Mouse (Mus musculus) ES-Bruce4 (cell line): ENCODE measurements around the gene Snai1. TPM values are rescaled to one million over a fixed set of nuclear protein-coding genes. Genes with fewer than 3 reads are reported as not detected.

Source experiments
- H3K27ac ChIP-seq: 2 replicates; pipeline ENCODE4 v1.5.1; 2012; ENCODE audit warnings: low read length, inconsistent platforms; ENCODE audit not compliant: insufficient read depth
- H3K27me3 ChIP-seq: 2 replicates; pipeline ENCODE4 v1.6.1; 2012; ENCODE audit warnings: mild to moderate bottlenecking, low read length, inconsistent platforms; ENCODE audit not compliant: control insufficient read depth, poor library complexity, insufficient read depth, severe bottlenecking
- H3K36me3 ChIP-seq: 2 replicates; pipeline ENCODE4 v1.6.1; 2012; ENCODE audit warnings: inconsistent platforms, mild to moderate bottlenecking, low read length, moderate library complexity; ENCODE audit not compliant: control insufficient read depth, poor library complexity, insufficient read depth, severe bottlenecking
- H3K4me1 ChIP-seq: one replicate; pipeline ENCODE4 v1.8.1; 2011; ENCODE audit warnings: low read length; ENCODE audit not compliant: control insufficient read depth, insufficient read depth
- H3K4me3 ChIP-seq: 2 replicates; pipeline ENCODE4 v1.5.1; 2011; ENCODE audit warnings: low read depth, mild to moderate bottlenecking, low read length
- H3K9ac ChIP-seq: 2 replicates; pipeline ENCODE4 v1.6.1; 2012; ENCODE audit warnings: low read depth, mild to moderate bottlenecking, inconsistent platforms; ENCODE audit not compliant: poor library complexity, severe bottlenecking
- H3K9me3 ChIP-seq: replicated peaks from 2 replicates; pipeline ENCODE4 v1.6.1; 2012; ENCODE audit warnings: mild to moderate bottlenecking, low read length, inconsistent platforms; ENCODE audit not compliant: control insufficient read depth, poor library complexity, insufficient read depth, severe bottlenecking
- CTCF ChIP-seq: IDR thresholded peaks from one replicate; pipeline ENCODE4 v1.8.1; 2011; ENCODE audit warnings: low read depth, low read length
- EP300 ChIP-seq: IDR thresholded peaks from 2 replicates; pipeline ENCODE4 v1.6.1; 2011; ENCODE audit warnings: low read depth, low read length; ENCODE audit not compliant: insufficient read depth
- POLR2A ChIP-seq: IDR thresholded peaks from one replicate; pipeline ENCODE4 v1.8.1; 2011; ENCODE audit warnings: low read length; ENCODE audit not compliant: insufficient read depth
- polyA plus RNA-seq: library from polyadenylated mRNA; stranded (reverse); fragments of >200 nt; gene quantifications from 2 replicates; pipeline ENCODE4 v1.2.4, GENCODE M21; 2011; ENCODE audit warnings: low read depth; ENCODE audit not compliant: missing spikeins, insufficient read depth, insufficient read length

The Snai1 gene
- polyA plus RNA-seq, 1 experiment, result 5.9 TPM

- no peak for TF ChIP-seq EP300
- TF ChIP-seq CTCF, result no peak
- no peaks in the 10 kb centered on the region for H3K27me3 ChIP-seq
- H3K27ac ChIP-seq, result no peak overlapping the region
- H3K36me3 ChIP-seq, result peaks cover 33% of the 10 kb centered on the region
- H3K9ac ChIP-seq, result no peak overlapping the region
- peaks cover 1% of the 10 kb centered on the region for H3K4me1 ChIP-seq
- H3K9me3 ChIP-seq, result no peaks in the 10 kb centered on the region
- no peak overlapping the region for H3K4me3 ChIP-seq
Measured at GRCm38 (mm10) chr2:167514641-167515040, 23.4 kb upstream of the Snai1 start.

GRCm38 (mm10) chr2:167515688-167516087 lies 22.3 kb upstream of the Snai1 start:
- Histone ChIP-seq H3K4me1 (peaks cover 1% of the 10 kb centered on the region), H3K27me3 (no peaks in the 10 kb centered on the region), H3K4me3 (no peak overlapping the region), H3K27ac (no peak overlapping the region), H3K9me3 (no peaks in the 10 kb centered on the region), H3K9ac (no peak overlapping the region), H3K36me3 (peaks cover 33% of the 10 kb centered on the region)
- TF ChIP-seq CTCF (no peak), POLR2A (no peak), EP300 (no peak)

GRCm38 (mm10) chr2:167519606-167520252 lies 18.3 kb upstream of the Snai1 start:
- Histone ChIP-seq H3K27ac (no peak overlapping the region), H3K27me3 (no peaks in the 10 kb centered on the region), H3K36me3 (peaks cover 6% of the 10 kb centered on the region), H3K4me1 (peaks cover 1% of the 10 kb centered on the region), H3K9me3 (no peaks in the 10 kb centered on the region), H3K4me3 (no peak overlapping the region), H3K9ac (no peak overlapping the region)
- TF ChIP-seq CTCF (peak; percentile 46), POLR2A (no peak)

GRCm38 (mm10) chr2:167528278-167528677 lies 9.7 kb upstream of the Snai1 start:
- peaks cover 4% of the 10 kb centered on the region for H3K4me1 ChIP-seq
- no peaks in the 10 kb centered on the region for H3K9me3 ChIP-seq
- H3K27me3 ChIP-seq, result no peaks in the 10 kb centered on the region
- no peak overlapping the region for H3K27ac ChIP-seq
- H3K9ac ChIP-seq, result no peak overlapping the region
- H3K4me3 ChIP-seq, result no peak overlapping the region
- TF ChIP-seq CTCF (peak; percentile 83), EP300 (0 out of 2 replicates have a peak, but pooled peaks have one; percentile 8), POLR2A (no peak)
- no peaks in the 10 kb centered on the region for H3K36me3 ChIP-seq

GRCm38 (mm10) chr2:167529935-167530513 lies 8.0 kb upstream of the Snai1 start:
- Histone ChIP-seq H3K9me3 (no peaks in the 10 kb centered on the region), H3K4me1 (peaks cover 4% of the 10 kb centered on the region), H3K27ac (no peak overlapping the region), H3K36me3 (no peaks in the 10 kb centered on the region), H3K4me3 (no peak overlapping the region), H3K9ac (no peak overlapping the region), H3K27me3 (no peaks in the 10 kb centered on the region)
- no peak for TF ChIP-seq CTCF
- 0 out of 2 replicates have a peak, but pooled peaks have one; percentile 56 for TF ChIP-seq EP300
- TF ChIP-seq POLR2A, result no peak

GRCm38 (mm10) chr2:167530536-167530935 lies 7.5 kb upstream of the Snai1 start:
- Histone ChIP-seq H3K4me3 (no peak overlapping the region), H3K9ac (no peak overlapping the region), H3K9me3 (no peaks in the 10 kb centered on the region), H3K4me1 (peaks cover 4% of the 10 kb centered on the region), H3K27me3 (no peaks in the 10 kb centered on the region), H3K27ac (no peak overlapping the region), H3K36me3 (no peaks in the 10 kb centered on the region)
- TF ChIP-seq CTCF, result no peak
- no peak for TF ChIP-seq POLR2A
- TF ChIP-seq EP300, result no peak
